Mouse (Mus musculus): Measurements from ENCODE around the gene Odf3l2. TPM values are rescaled to one million over a fixed set of nuclear protein-coding genes. Genes with fewer than 3 reads are reported as not detected.

Odf3l2 gene
- total and polyA plus RNA-seq, 3 experiments, result 0.11 TPM; not detected in 2

DNA sequence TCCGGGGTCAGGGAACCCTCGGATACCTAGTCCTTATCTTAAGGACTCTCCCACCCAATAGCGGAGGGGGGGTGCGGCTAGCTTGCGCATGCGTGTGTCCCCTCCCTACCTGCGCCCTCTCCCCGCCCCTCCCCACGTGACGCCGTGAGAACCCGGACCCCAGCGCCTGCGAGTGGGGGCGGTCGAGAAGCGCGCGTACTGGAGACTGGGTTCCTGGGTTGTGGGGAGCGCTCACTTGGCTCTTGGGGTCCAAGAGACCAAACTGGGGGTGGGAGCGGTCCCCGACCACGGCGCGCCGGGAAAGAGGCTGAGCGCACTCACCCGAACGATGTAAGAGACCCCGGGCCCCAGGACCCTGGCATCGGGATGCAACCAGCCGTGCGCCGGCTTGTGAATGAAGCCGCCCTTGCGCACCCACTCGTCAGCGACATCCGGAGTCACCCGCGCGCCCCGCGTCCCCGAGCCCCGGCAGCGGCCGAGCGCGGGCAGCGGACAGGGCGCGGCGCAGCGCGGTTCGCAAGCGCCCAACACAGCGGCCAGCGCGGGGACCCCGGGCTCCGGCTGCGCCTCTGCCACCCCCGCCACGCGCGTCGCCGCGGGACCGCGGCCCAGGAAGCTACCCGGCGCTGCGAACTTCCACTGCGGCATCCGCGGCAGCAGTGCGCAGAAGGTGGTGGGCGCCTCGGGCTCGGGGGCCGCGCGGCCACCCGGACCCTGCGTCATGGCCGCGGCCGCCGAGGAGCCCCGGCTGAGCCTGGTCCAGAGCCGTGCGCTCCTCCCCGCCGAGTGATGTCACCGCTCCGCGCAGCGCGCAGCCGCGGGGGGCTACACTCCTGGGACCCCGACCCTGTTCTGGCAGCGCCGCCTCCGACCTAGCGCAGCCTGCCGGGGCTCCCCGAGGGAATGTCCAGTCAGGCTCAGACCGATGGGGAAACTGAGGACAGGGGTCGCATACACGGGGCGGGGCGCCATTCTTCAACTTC, 8.1 kb downstream of the Odf3l2 start, which contains the start of gene Shc2:
Gene Shc2 (minus strand): TSS at position 791 of the 983 bp plus-strand sequence.
- H3K27me3 ChIP-seq (ENCODE audit: insufficient read depth, low read length), result no peaks in the 10 kb centered on the region
- no peak for DNase-seq (ENCODE audit: low spot score)
- no peaks in the 10 kb centered on the region for H3K36me3 ChIP-seq (replicated peaks)
- peaks cover 6% of the 10 kb centered on the region for H3K9me3 ChIP-seq (replicated peaks)
- H3K4me3 ChIP-seq (ENCODE audit: low read depth, low read length), result no peak within 1 kb of the TSS; the same call in 1 of the 2 replicates
- TF ChIP-seq GATA2 (IDR thresholded peaks at IDR 0.05; ENCODE audit: borderline replicate concordance, low read depth, low read length), result no peak
- no peak for TF ChIP-seq GATA1 (IDR thresholded peaks at IDR 0.05; ENCODE audit: borderline replicate concordance, low read length)
- TF ChIP-seq CTCF (IDR thresholded peaks at IDR 0.05; ENCODE audit: low read depth, low read length), result no peak
- no peak for TF ChIP-seq TAL1 (conservative IDR thresholded peaks at IDR 0.05; ENCODE audit: low read depth, low read length)
- TF ChIP-seq POLR2AphosphoS5 (IDR thresholded peaks at IDR 0.05; ENCODE audit: insufficient replicate concordance, low read depth, low read length), result no peak
- no peaks in the 10 kb centered on the region for H3K4me1 ChIP-seq (ENCODE audit: insufficient read depth, low read depth, low read length)
- ATAC-seq (ENCODE audit: extremely low read depth, insufficient number of reproducible peaks, low FRiP score, poor library complexity, severe bottlenecking), result no peak

DNA sequence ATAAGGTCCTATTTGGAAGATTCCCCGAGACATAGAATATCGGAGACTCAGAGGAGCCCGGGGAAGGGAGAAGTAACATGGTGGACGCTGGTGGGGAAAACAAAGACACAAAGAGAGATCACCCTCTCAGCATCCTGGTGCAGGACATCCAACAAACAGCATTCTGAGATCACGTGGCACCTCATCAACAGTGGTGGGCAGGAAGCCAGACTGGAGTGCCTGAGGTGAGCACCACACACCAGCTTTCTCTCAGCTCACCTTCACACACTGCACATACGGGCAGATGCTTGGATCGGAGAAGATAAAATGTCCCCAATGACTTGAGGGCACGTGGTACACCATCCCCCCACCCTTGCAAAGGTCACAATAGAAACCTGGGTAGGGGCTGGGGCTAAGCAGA, 9.3 kb downstream of the Odf3l2 start:
- peaks cover 6% of the 10 kb centered on the region for H3K9me3 ChIP-seq (replicated peaks)
- no peak for ATAC-seq (ENCODE audit: extremely low read depth, insufficient number of reproducible peaks, low FRiP score, poor library complexity, severe bottlenecking)
- TF ChIP-seq GATA1 (IDR thresholded peaks at IDR 0.05; ENCODE audit: borderline replicate concordance, low read length), result no peak
- TF ChIP-seq POLR2AphosphoS5 (IDR thresholded peaks at IDR 0.05; ENCODE audit: insufficient replicate concordance, low read depth, low read length), result no peak
- TF ChIP-seq GATA2 (IDR thresholded peaks at IDR 0.05; ENCODE audit: borderline replicate concordance, low read depth, low read length), result no peak
- TF ChIP-seq CTCF (IDR thresholded peaks at IDR 0.05; ENCODE audit: low read depth, low read length), result no peak
- TF ChIP-seq TAL1 (conservative IDR thresholded peaks at IDR 0.05; ENCODE audit: low read depth, low read length), result no peak
- H3K27me3 ChIP-seq (ENCODE audit: insufficient read depth, low read length), result peaks cover 2% of the 10 kb centered on the region; the same call in 1 of the 2 replicates
- no peak overlapping the region for H3K4me3 ChIP-seq (ENCODE audit: low read depth, low read length)
- no peak for DNase-seq (ENCODE audit: low spot score)
- no peaks in the 10 kb centered on the region for H3K36me3 ChIP-seq (replicated peaks)
- H3K4me1 ChIP-seq (ENCODE audit: insufficient read depth, low read depth, low read length), result no peaks in the 10 kb centered on the region

DNA sequence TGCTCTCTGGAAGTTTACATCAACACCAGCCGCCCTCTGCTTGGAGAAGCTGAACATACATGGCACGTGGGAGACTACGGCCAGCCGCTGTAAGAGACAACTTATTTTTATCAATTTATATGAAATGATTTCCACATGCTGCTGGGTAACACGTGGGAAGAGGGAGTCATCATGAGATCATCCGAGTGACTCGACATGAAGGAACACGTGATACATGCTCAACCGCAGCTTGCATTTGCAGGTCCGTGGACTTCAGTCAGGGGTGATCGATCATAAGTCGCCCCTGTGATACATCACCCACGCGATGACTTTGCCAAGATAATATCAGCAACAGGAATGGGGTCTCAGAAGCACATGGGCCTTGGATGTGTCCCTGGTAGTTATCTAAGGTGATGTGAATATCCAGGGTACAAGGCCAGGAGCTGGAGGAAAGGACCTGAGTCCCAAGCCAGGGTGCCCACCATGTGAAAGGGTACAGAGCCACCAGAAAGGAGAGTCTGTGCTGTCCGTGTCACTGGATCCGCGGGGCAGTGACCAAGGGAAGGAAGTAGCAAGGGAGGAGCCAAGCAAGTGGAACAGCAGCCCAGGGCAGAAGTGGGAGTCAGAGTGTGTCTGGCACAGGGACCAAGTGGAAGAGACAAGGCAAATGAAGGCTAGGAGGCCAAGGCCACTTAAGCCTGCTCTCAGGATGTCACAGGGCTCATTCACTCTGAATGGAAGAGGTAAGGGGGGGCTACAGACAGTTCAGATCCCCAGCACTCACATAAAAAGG, 12.3 kb downstream of the Odf3l2 start:
- Histone ChIP-seq H3K36me3 (replicated peaks) (no peaks in the 10 kb centered on the region), H3K4me1 (ENCODE audit: insufficient read depth, low read depth, low read length) (no peaks in the 10 kb centered on the region), H3K27me3 (ENCODE audit: insufficient read depth, low read length) (peaks cover 10% of the 10 kb centered on the region), H3K4me3 (ENCODE audit: low read depth, low read length) (no peak overlapping the region), H3K9me3 (replicated peaks) (peaks cover 6% of the 10 kb centered on the region)
- TF ChIP-seq TAL1 (conservative IDR thresholded peaks at IDR 0.05; ENCODE audit: low read depth, low read length) (no peak), GATA1 (IDR thresholded peaks at IDR 0.05; ENCODE audit: borderline replicate concordance, low read length) (no peak)
- ATAC-seq (ENCODE audit: extremely low read depth, insufficient number of reproducible peaks, low FRiP score, poor library complexity, severe bottlenecking) (no peak), DNase-seq (ENCODE audit: low spot score) (no peak)

DNA sequence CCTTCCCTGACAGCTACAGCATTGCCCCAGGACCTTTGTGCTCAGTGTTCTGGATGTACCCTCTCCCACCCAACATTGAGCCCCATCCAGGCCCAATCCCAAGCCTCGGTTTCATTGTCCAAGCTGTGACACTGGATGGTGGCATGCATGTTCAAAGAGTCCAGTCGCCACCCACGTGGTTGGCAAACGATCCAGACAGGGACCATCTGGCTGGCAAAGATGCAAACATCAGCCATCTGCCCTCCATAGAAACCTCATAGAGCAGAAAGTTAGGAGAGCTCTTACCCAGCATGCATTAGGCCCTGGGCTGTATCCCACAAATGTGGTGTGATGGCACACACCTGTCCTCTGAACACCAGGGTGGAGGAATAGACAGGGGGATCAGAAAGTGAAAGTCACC, 14.1 kb downstream of the Odf3l2 start:
- Histone ChIP-seq H3K36me3 (replicated peaks) (no peaks in the 10 kb centered on the region), H3K4me1 (ENCODE audit: insufficient read depth, low read depth, low read length) (no peaks in the 10 kb centered on the region), H3K27me3 (ENCODE audit: insufficient read depth, low read length) (peaks cover 10% of the 10 kb centered on the region), H3K4me3 (ENCODE audit: low read depth, low read length) (no peak overlapping the region), H3K9me3 (replicated peaks) (no peaks in the 10 kb centered on the region)
- DNase-seq (ENCODE audit: low spot score) (no peak), ATAC-seq (ENCODE audit: extremely low read depth, insufficient number of reproducible peaks, low FRiP score, poor library complexity, severe bottlenecking) (no peak)
- TF ChIP-seq TAL1 (conservative IDR thresholded peaks at IDR 0.05; ENCODE audit: low read depth, low read length), result no peak
- TF ChIP-seq CTCF (IDR thresholded peaks at IDR 0.05; ENCODE audit: low read depth, low read length), result no peak
- TF ChIP-seq POLR2AphosphoS5 (IDR thresholded peaks at IDR 0.05; ENCODE audit: insufficient replicate concordance, low read depth, low read length), result no peak
- no peak for TF ChIP-seq GATA1 (IDR thresholded peaks at IDR 0.05; ENCODE audit: borderline replicate concordance, low read length)
- no peak for TF ChIP-seq GATA2 (IDR thresholded peaks at IDR 0.05; ENCODE audit: borderline replicate concordance, low read depth, low read length)

DNA sequence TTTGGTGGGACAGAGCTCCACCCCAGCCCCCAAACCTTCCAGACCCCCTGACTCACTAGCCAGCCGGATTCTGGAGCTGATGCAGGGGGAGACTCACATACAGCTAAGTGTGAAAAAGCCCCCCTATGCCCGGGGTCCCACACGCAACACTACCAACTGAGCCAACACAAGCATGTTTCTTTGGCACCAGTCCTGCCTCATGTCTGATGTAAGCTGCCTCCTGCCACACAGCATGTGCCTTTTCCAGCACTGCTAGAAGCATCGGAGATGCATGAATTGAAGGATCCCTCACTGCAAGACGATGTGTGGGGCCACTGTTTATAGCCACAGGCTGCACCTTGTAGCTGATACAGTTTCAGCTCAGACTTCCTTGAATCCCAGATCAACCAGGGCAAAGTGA, 17.2 kb downstream of the Odf3l2 start:
- Histone ChIP-seq H3K4me1 (ENCODE audit: insufficient read depth, low read depth, low read length) (no peaks in the 10 kb centered on the region), H3K27me3 (ENCODE audit: insufficient read depth, low read length) (peaks cover 15% of the 10 kb centered on the region), H3K36me3 (replicated peaks) (no peaks in the 10 kb centered on the region), H3K4me3 (ENCODE audit: low read depth, low read length) (no peak overlapping the region), H3K9me3 (replicated peaks) (no peaks in the 10 kb centered on the region)
- ATAC-seq (ENCODE audit: extremely low read depth, insufficient number of reproducible peaks, low FRiP score, poor library complexity, severe bottlenecking), result no peak
- TF ChIP-seq CTCF (IDR thresholded peaks at IDR 0.05; ENCODE audit: low read depth, low read length) (no peak), GATA1 (IDR thresholded peaks at IDR 0.05; ENCODE audit: borderline replicate concordance, low read length) (no peak), POLR2AphosphoS5 (IDR thresholded peaks at IDR 0.05; ENCODE audit: insufficient replicate concordance, low read depth, low read length) (no peak), TAL1 (conservative IDR thresholded peaks at IDR 0.05; ENCODE audit: low read depth, low read length) (no peak), GATA2 (IDR thresholded peaks at IDR 0.05; ENCODE audit: borderline replicate concordance, low read depth, low read length) (no peak)
- no peak for DNase-seq (ENCODE audit: low spot score)

DNA sequence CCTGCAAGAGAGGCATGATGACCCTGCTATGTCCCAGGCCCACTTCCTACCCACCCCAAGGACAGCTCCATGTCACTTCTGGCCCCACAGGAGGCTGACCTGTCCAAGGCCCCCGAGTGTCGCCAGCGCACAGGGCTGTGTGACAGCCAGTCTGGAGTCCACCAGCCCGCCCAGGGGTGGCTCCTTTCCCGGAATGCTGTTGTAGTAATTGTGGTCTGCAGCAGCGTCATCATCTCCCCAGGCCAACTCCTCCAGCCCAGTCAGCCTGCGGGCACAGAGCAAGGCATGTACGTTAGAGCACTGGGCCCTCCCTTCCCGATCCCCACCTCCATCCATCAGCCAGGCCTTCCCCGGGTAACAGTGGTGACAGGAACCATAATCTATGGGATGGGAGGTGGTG, 19.4 kb downstream of the Odf3l2 start:
- TF ChIP-seq CTCF (IDR thresholded peaks at IDR 0.05; ENCODE audit: low read depth, low read length) (no peak), POLR2AphosphoS5 (IDR thresholded peaks at IDR 0.05; ENCODE audit: insufficient replicate concordance, low read depth, low read length) (no peak), TAL1 (conservative IDR thresholded peaks at IDR 0.05; ENCODE audit: low read depth, low read length) (no peak), GATA1 (IDR thresholded peaks at IDR 0.05; ENCODE audit: borderline replicate concordance, low read length) (no peak), GATA2 (IDR thresholded peaks at IDR 0.05; ENCODE audit: borderline replicate concordance, low read depth, low read length) (no peak)
- no peaks in the 10 kb centered on the region for H3K9me3 ChIP-seq (replicated peaks)
- DNase-seq (ENCODE audit: low spot score) (no peak), ATAC-seq (ENCODE audit: extremely low read depth, insufficient number of reproducible peaks, low FRiP score, poor library complexity, severe bottlenecking) (no peak)
- H3K4me3 ChIP-seq (ENCODE audit: low read depth, low read length), result no peak overlapping the region
- peaks cover 12% of the 10 kb centered on the region for H3K27me3 ChIP-seq (ENCODE audit: insufficient read depth, low read length)
- H3K4me1 ChIP-seq (ENCODE audit: insufficient read depth, low read depth, low read length), result no peaks in the 10 kb centered on the region
- H3K36me3 ChIP-seq (replicated peaks), result no peaks in the 10 kb centered on the region

Data from G1E (cell line).